14 mouse cellular contexts compared by ENCODE assay signal in genomic region chr1:89109767-89110166, GRCm38 (mm10). TPM values are rescaled to one million over a fixed set of nuclear protein-coding genes. Genes with fewer than 3 reads are reported as not detected.
DNase-seq lines count a peak whose midpoint lies in the region; ATAC-seq lines count a peak whose summit lies in the region.
"Had no signal": no experiment of that assay in that cellular context is flagged by ENCODE, and none has a peak within 500 bp of the region (broad histone marks: within the 10 kb centered on the region; RNA-seq: fewer than 3 reads in every experiment).

No protein-coding gene starts in this region.

- 61% methylated on average over 7 of the region's 7 CpGs for WGBS in hindbrain, embryonic 10.5 days
- WGBS in hindbrain, embryonic 13.5 days = 68% methylated on average over 7 of the region's 7 CpGs
- 69% methylated on average over 7 of the region's 7 CpGs for WGBS in midbrain, embryonic 10.5 days
- WGBS in midbrain, embryonic 14.5 days = 67% methylated on average over 7 of the region's 7 CpGs

- no peaks in the 10 kb centered on the region for H3K9me3 ChIP-seq in hindbrain, embryonic 10.5 days
- H3K9me3 ChIP-seq in hindbrain, embryonic 13.5 days = no peaks in the 10 kb centered on the region
- H3K9me3 ChIP-seq in midbrain, embryonic 10.5 days (replicated peaks) = no peaks in the 10 kb centered on the region
- H3K9me3 ChIP-seq in midbrain, embryonic 14.5 days (ENCODE audit: control insufficient read depth, low read length) = no peaks in the 10 kb centered on the region
- H3K9me3 ChIP-seq: liver, embryonic 12.5 days; stomach, embryonic 15.5 days had no signal

- no peak for ATAC-seq in hindbrain, embryonic 13.5 days (ENCODE audit: low FRiP score)
- no peak for ATAC-seq in midbrain, embryonic 14.5 days (ENCODE audit: low FRiP score, low TSS enrichment)
- ATAC-seq in frontal cortex, adult (ENCODE audit: low TSS enrichment) = no peak
- ATAC-seq: liver, embryonic 12.5 days had no signal

- H3K4me2 ChIP-seq in hindbrain, embryonic 13.5 days = no peak overlapping the region
- no peak overlapping the region for H3K4me2 ChIP-seq in midbrain, embryonic 14.5 days (ENCODE audit: low read length)
- H3K4me2 ChIP-seq: liver, embryonic 12.5 days; stomach, embryonic 15.5 days had no signal

- peak overlapping the region; percentile 74; the same call in 1 of the 2 replicates for H3K27ac ChIP-seq in hindbrain, embryonic 10.5 days
- H3K27ac ChIP-seq in hindbrain, embryonic 13.5 days = no peak overlapping the region
- H3K27ac ChIP-seq in midbrain, embryonic 10.5 days (replicated peaks) = peak overlapping the region; percentile 78
- no peak overlapping the region for H3K27ac ChIP-seq in midbrain, embryonic 14.5 days (replicated peaks; ENCODE audit: low read depth, low read length)
- H3K27ac ChIP-seq: liver, embryonic 12.5 days had no signal

- H3K4me3 ChIP-seq in hindbrain, embryonic 10.5 days = no peak overlapping the region
- no peak overlapping the region for H3K4me3 ChIP-seq in hindbrain, embryonic 13.5 days
- no peak overlapping the region for H3K4me3 ChIP-seq in midbrain, embryonic 10.5 days
- no peak overlapping the region for H3K4me3 ChIP-seq in midbrain, embryonic 14.5 days (replicated peaks; ENCODE audit: low read depth, low read length)
- H3K4me3 ChIP-seq: liver, embryonic 12.5 days; stomach, embryonic 15.5 days had no signal

- DNase-seq in adrenal gland, postnatal 14 days = peak; percentile 3
- no peak for DNase-seq in adrenal gland, adult 18-20 months (ENCODE audit: low spot score in 2 of 2)
- DNase-seq in hindbrain, embryonic 10.5 days (ENCODE audit: low spot score) = no peak
- no peak for DNase-seq in midbrain, embryonic 10.5 days (ENCODE audit: low spot score)
- DNase-seq in midbrain, embryonic 14.5 days = no peak
- DNase-seq in left cerebral cortex, adult 18-20 months (ENCODE audit: low spot score in 2 of 2) = no peak
- DNase-seq: cerebellum, adult 9-10 months; kidney, postnatal 10 days had no signal

- H3K36me3 ChIP-seq in hindbrain, embryonic 10.5 days = peaks cover 18% of the 10 kb centered on the region
- no peaks in the 10 kb centered on the region; the same call in 1 of the 2 replicates for H3K36me3 ChIP-seq in hindbrain, embryonic 13.5 days
- H3K36me3 ChIP-seq in midbrain, embryonic 10.5 days = peaks cover 21% of the 10 kb centered on the region
- no peaks in the 10 kb centered on the region for H3K36me3 ChIP-seq in midbrain, embryonic 14.5 days (ENCODE audit: control insufficient read depth, insufficient read depth, low read length)
- H3K36me3 ChIP-seq: G1E; liver, embryonic 12.5 days; stomach, embryonic 15.5 days had no signal

- peaks cover 64% of the 10 kb centered on the region for H3K4me1 ChIP-seq in hindbrain, embryonic 10.5 days (replicated peaks)
- peaks cover 47% of the 10 kb centered on the region for H3K4me1 ChIP-seq in hindbrain, embryonic 13.5 days (replicated peaks)
- H3K4me1 ChIP-seq in midbrain, embryonic 10.5 days = peaks cover 52% of the 10 kb centered on the region
- 0 out of 2 replicates have a peak, but pooled peaks cover 7% of the 10 kb centered on the region for H3K4me1 ChIP-seq in midbrain, embryonic 14.5 days (ENCODE audit: control insufficient read depth, insufficient read depth, low read length)

- H3K27me3 ChIP-seq in hindbrain, embryonic 10.5 days (ENCODE audit: insufficient read depth, poor library complexity, severe bottlenecking) = no peaks in the 10 kb centered on the region
- no peaks in the 10 kb centered on the region for H3K27me3 ChIP-seq in hindbrain, embryonic 13.5 days
- no peaks in the 10 kb centered on the region for H3K27me3 ChIP-seq in midbrain, embryonic 10.5 days (ENCODE audit: low read depth, poor library complexity, severe bottlenecking)
- H3K27me3 ChIP-seq in midbrain, embryonic 14.5 days (ENCODE audit: control insufficient read depth, insufficient read depth, low read length) = no peaks in the 10 kb centered on the region
- H3K27me3 ChIP-seq: liver, embryonic 12.5 days; stomach, embryonic 15.5 days had no signal

- H3K9ac ChIP-seq in hindbrain, embryonic 13.5 days = no peak overlapping the region
- no peak overlapping the region for H3K9ac ChIP-seq in midbrain, embryonic 14.5 days (replicated peaks; ENCODE audit: low read length)
- H3K9ac ChIP-seq: liver, embryonic 12.5 days; stomach, embryonic 15.5 days had no signal

RNA-seq across cellular contexts. Expression of gene Sh3bp4, which starts 39.6 kb away (rescaled TPM):
- 15.0 and 19.1 TPM in 2 replicates for total RNA-seq in adrenal gland, postnatal 14 days (2021)
- 10 to 100 TPM; 19.4 to 21.1 TPM for total RNA-seq in adrenal gland, adult 18-20 months (2021)
- polyA plus RNA-seq in hindbrain, embryonic 10.5 days (2016; fragmentation: Nextera tagmentation; extraction: Ambion mirVana) = 25.3 and 27.2 TPM in 2 replicates
- polyA plus RNA-seq in hindbrain, embryonic 13.5 days (2015; fragmentation: Nextera tagmentation; extraction: Ambion mirVana) = 19.5 and 20.9 TPM in 2 replicates
- 23.8 and 25.1 TPM in 2 replicates for polyA plus RNA-seq in midbrain, embryonic 10.5 days (2016; fragmentation: Nextera tagmentation; extraction: Ambion mirVana)
- polyA plus RNA-seq in midbrain, embryonic 14.5 days (2014; fragmentation: Nextera tagmentation; extraction: Ambion mirVana) = 9.7 and 10.6 TPM in 2 replicates
- total RNA-seq in left cerebral cortex, adult 18-20 months (2021) = 10 to 100 TPM; 17.6 to 20.4 TPM
- total RNA-seq: G1E; megakaryocyte-erythroid progenitor cell, adult 5-6 weeks had no signal
- polyA plus RNA-seq: G1E had no signal

Comparison
In these comparisons a context has a peak if more than half of its experiments do, and no peak if none do; other contexts are left out.
1. H3K27ac ChIP-seq: peak in hindbrain, embryonic 10.5 days (single experiment) and midbrain, embryonic 10.5 days (single experiment); none in hindbrain, embryonic 13.5 days (single experiment) and midbrain, embryonic 14.5 days (single experiment).